Mouse (Mus musculus) megakaryocyte, embryonic 14.5 days (primary cell): ENCODE measurements at regions not wholly inside any gene's neighbourhood (a gene's known extent, or its start where the extent isn't known, plus 50 kb on each side); places are given as distances from the start of the nearest gene placed in this dataset.

Source experiments
- H3K27me3 ChIP-seq: replicated peaks from 2 replicates; pipeline ENCODE3; 2012; ENCODE audit warnings: inconsistent platforms
- H3K36me3 ChIP-seq: replicated peaks from 2 replicates; pipeline ENCODE3; 2012; ENCODE audit warnings: low read length, inconsistent platforms, mixed read lengths
- H3K4me1 ChIP-seq: 2 replicates; pipeline ENCODE4 v1.6.1; 2012; ENCODE audit warnings: inconsistent platforms
- H3K4me3 ChIP-seq: replicated peaks from 2 replicates; pipeline ENCODE3; 2012; ENCODE audit warnings: moderate library complexity, mild to moderate bottlenecking, inconsistent platforms
- H3K9me3 ChIP-seq: 2 replicates; pipeline ENCODE4 v1.6.1; 2012; ENCODE audit warnings: inconsistent platforms
- FLI1 ChIP-seq: IDR thresholded peaks from 2 replicates; pipeline ENCODE4 v1.6.1; 2012; ENCODE audit warnings: low read length, inconsistent platforms, mixed read lengths
- GATA1 ChIP-seq: IDR thresholded peaks from 3 replicates; pipeline ENCODE4 v1.6.1; 2012; ENCODE audit warnings: mixed read lengths, low read length, inconsistent platforms, borderline replicate concordance

DNA sequence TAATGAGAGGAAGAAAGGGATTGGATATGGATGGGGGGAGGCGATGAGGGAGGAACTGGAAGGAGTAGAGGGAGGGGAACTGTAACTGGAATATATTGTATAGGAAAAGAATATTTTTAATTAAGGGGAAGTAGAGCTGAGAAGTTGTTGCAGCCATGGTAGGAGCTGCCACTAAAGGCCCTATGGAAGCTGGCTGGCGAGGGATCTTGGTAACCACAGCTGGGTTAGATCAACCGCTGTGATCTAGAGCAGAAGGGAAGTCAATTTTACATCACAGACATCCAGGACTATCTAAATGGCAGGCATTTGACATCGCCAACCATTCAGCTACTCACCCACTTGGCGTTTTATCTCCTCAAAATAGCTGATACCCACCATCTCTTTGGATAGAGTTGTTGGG is 168.8 kb upstream of the Ap5m1 start:
- Histone ChIP-seq H3K4me1 (no peaks in the 10 kb centered on the region), H3K9me3 (peaks cover 20% of the 10 kb centered on the region), H3K27me3 (no peaks in the 10 kb centered on the region), H3K36me3 (no peaks in the 10 kb centered on the region), H3K4me3 (no peak overlapping the region)
- no peak for TF ChIP-seq GATA1
- no peak for TF ChIP-seq FLI1

DNA sequence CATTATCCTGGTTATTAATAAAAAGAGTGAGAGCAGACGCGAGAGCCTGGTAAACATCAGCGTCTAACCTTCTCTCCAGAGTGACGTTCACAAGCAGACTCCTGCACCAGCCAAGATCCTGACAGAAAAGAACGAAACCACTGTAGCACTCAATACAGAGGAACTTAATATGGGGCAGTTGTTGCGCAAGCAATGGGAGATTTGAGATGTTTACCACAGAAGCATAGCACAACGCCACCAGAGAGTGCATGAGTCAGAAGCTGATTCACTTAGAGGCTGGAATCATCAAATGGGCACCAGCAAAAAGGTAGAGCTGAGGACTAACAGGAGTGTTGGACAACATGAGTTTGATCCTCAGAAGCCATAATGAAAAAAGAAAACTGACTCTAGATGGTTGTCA is 169.7 kb upstream of the Ap5m1 start:
- H3K4me1 ChIP-seq = no peaks in the 10 kb centered on the region
- TF ChIP-seq GATA1 = no peak
- TF ChIP-seq FLI1 = no peak
- peaks cover 17% of the 10 kb centered on the region for H3K9me3 ChIP-seq
- no peak overlapping the region for H3K4me3 ChIP-seq
- H3K27me3 ChIP-seq = no peaks in the 10 kb centered on the region
- H3K36me3 ChIP-seq = no peaks in the 10 kb centered on the region

DNA sequence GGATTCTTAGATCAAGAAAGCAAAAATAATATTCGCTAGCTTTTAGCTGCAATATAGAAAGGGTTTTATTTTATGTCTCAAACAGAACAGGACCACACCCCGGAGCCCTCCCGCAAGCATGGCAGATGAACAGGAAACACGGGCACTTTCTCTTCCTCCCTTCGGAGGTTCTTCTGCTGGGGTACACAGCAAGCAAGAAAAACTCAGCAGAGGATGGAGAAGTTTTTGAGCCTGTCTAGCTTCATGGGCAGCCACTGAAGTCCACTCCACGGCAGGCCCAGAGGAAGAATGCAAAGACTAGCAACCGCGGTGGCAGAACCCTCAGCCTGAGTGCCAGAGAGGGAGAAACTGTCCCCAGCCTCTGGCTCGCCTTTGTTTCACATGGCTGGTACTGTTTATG is 174.7 kb upstream of the Ap5m1 start:
- no peaks in the 10 kb centered on the region for H3K4me1 ChIP-seq
- no peaks in the 10 kb centered on the region for H3K36me3 ChIP-seq
- TF ChIP-seq GATA1 (no peak), FLI1 (no peak)
- peaks cover 2% of the 10 kb centered on the region; the same call in 1 of the 2 replicates for H3K9me3 ChIP-seq
- peaks cover 2% of the 10 kb centered on the region for H3K27me3 ChIP-seq
- H3K4me3 ChIP-seq = no peak overlapping the region

DNA sequence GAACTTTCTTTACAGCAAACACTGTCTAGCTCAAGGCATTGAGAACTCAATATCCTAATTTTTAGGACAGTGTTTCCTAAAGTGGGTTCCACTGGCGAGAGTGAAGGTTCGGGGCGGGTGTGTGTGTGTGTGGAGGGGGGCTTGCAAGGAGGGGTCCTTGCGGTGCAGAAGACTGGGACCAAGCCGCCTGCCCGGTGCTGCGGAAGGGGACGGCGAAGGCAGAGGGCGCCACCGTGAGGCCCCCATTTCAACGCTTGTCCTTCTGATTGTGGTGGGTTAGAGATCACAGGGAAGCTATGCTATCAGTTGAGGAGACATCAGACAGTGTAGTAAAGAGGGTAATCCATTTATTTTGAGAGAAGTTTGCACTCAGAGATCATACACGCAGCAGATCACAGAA is 176.9 kb upstream of the Ap5m1 start:
- H3K9me3 ChIP-seq = no peaks in the 10 kb centered on the region
- H3K4me1 ChIP-seq = no peaks in the 10 kb centered on the region
- no peak overlapping the region for H3K4me3 ChIP-seq
- TF ChIP-seq GATA1 = no peak
- TF ChIP-seq FLI1 = no peak
- H3K36me3 ChIP-seq = no peaks in the 10 kb centered on the region
- peaks cover 2% of the 10 kb centered on the region for H3K27me3 ChIP-seq

DNA sequence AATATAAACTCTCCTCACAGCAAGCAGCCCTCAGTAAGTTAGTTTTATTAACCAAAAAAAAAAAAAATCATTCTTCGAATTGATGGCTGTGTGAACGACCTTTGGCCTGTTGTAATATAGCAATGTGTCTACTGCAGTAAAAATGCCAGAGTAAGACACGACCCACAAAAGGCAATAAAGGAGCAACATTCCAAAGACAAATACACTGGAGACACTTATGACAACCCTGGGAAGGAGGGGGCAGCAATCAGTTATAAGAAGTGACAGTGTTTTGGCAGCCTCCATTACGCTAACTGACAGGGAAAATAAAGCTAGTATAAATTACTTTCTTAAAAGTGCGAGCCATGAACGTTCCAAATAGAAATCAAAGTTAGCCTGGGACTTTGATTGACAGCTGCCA is 185.9 kb upstream of the Ap5m1 start:
- Histone ChIP-seq H3K4me3 (no peak overlapping the region), H3K36me3 (no peaks in the 10 kb centered on the region), H3K9me3 (peaks cover 15% of the 10 kb centered on the region), H3K4me1 (no peaks in the 10 kb centered on the region), H3K27me3 (no peaks in the 10 kb centered on the region)
- TF ChIP-seq FLI1 (no peak), GATA1 (no peak)

DNA sequence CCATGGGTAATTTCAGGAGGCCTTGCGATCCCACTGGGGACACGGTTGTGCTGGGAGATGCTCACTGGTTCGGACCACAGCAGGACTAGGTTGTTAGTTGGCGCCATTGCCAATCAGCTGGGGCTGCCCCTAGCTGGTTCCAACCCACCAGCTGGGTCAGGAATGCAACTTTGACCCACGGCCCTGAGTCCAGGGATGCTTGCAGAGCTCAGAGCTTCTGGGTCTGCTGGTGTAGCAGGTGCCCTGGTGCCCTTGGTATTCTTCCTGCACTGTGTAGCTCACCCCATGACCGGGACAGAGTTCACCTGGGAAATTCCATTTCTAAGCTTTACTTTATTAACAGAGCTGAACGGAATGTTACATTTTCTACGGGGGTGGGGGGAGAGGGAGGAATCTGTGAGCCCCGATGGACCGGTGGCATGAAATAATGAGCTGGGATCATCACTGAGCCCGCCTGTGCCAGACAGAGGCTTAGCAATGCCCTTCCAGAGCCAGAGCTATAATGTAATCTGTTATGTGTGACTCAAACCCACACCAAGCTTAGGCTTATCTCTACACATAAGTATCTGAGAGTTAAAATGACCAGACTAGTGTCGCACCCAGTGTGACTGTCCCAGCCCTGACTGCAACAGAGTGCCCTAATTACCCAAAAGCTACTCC is 187.8 kb upstream of the Ap5m1 start:
- Histone ChIP-seq H3K36me3 (no peaks in the 10 kb centered on the region), H3K27me3 (no peaks in the 10 kb centered on the region), H3K9me3 (peaks cover 15% of the 10 kb centered on the region), H3K4me1 (no peaks in the 10 kb centered on the region), H3K4me3 (no peak overlapping the region)
- TF ChIP-seq GATA1 (no peak), FLI1 (no peak)

DNA sequence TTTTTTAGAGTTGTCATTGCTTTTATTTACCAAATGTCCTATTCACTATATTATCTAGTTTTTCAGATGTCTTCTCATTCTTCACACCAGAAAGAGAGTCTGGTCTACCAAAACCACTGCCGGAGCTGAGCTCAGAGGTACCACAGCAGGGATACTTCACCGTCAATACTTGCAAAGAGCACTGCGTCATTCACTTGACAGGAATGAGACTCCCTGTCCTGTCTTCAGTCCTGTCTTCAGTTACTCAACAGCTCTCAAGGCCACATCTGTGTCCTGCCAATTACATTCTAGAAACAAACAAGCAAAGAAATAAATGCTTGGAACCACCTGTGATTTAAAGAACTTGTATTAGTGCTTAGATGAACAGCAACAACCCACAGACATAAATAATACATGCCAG is 194.6 kb upstream of the Ap5m1 start:
- TF ChIP-seq FLI1 (no peak), GATA1 (no peak)
- Histone ChIP-seq H3K4me3 (no peak overlapping the region), H3K27me3 (no peaks in the 10 kb centered on the region), H3K36me3 (no peaks in the 10 kb centered on the region), H3K4me1 (no peaks in the 10 kb centered on the region), H3K9me3 (peaks cover 11% of the 10 kb centered on the region; the same call in 1 of the 2 replicates)

DNA sequence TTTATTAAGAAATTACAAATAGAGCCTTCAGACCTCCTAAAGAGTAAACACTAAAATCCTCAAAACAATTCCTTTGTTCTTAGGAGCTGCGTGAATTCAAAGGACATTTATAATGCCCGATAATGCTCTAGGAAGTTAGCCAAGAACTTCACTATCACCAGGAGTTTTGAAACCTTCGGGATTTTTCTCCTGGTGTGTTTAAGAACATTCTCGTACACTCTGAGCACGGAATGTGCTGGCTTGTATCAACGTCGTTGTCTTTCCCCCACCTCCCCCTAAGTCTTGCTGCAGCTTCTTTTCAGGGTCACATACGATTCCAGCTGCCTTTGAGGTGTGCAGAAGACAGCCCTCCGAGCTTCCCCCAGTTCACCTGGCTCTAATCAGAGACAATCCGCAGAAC is 195.9 kb upstream of the Ap5m1 start:
- peaks cover 11% of the 10 kb centered on the region; the same call in 1 of the 2 replicates for H3K9me3 ChIP-seq
- no peaks in the 10 kb centered on the region for H3K4me1 ChIP-seq
- H3K4me3 ChIP-seq = no peak overlapping the region
- H3K36me3 ChIP-seq = no peaks in the 10 kb centered on the region
- TF ChIP-seq GATA1 (no peak), FLI1 (no peak)
- no peaks in the 10 kb centered on the region for H3K27me3 ChIP-seq

DNA sequence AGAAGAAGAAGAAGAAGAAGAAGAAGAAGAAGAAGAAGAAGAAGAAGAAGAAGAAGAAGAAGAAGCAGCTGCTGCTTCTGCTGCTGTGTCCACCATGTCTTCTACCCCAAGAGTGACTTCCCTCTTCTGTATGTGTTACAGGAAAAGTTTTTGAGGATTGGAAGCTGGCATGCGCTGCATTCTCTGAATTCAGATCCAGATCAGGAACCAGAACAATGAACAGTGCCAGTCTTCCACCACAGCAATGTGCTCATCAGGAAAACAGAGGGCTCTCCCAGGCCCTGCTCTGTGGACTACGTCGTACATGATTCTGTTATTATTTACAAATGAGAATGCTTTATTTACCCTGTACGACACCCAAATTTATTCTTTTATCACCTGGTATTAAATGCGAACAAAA is 181.8 kb upstream of the Otx2 start:
- Histone ChIP-seq H3K27me3 (no peaks in the 10 kb centered on the region), H3K4me1 (peaks cover 4% of the 10 kb centered on the region; the same call in 1 of the 2 replicates), H3K4me3 (no peak overlapping the region), H3K9me3 (no peaks in the 10 kb centered on the region), H3K36me3 (no peaks in the 10 kb centered on the region)
- TF ChIP-seq GATA1 = no peak
- TF ChIP-seq FLI1 = no peak

DNA sequence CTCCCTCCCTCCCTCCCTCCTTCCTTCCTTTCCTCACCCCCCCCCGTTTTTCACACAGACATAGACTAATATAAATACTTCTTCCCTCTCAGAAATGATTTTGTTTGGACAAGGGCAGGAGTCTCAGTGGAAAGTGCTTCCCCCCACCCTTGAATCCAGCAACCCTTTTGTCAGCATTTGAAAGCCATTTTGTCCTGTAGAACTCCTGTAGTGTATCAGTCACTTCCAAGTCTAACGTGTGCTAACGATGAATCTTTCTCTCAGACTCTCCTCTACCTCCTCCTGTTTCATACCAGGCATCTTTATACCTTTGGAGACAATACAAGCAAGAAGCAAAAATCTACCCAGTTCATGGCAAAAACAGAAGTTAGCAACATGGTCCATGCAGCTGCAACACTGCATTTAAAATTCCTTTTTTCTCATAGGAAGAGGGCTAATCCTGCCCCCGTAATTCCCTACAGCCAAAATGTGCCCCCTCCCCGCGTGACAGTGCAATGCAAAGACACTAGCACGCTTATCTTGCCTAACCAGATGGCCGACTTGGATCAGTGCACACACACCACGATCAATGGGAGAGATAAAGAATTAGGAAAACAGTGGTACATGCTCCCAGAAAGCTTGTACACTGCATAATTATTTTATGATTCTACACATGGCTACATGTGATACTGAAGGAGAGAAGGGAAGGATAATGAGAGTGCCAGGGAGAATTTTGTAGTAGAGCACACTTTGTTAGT is 180.7 kb upstream of the Otx2 start:
- Histone ChIP-seq H3K4me3 (no peak overlapping the region), H3K4me1 (peaks cover 4% of the 10 kb centered on the region; the same call in 1 of the 2 replicates), H3K9me3 (no peaks in the 10 kb centered on the region), H3K36me3 (no peaks in the 10 kb centered on the region), H3K27me3 (no peaks in the 10 kb centered on the region)
- no peak for TF ChIP-seq GATA1
